12 mouse cellular contexts compared by ENCODE assay signal in the genomic region with DNA sequence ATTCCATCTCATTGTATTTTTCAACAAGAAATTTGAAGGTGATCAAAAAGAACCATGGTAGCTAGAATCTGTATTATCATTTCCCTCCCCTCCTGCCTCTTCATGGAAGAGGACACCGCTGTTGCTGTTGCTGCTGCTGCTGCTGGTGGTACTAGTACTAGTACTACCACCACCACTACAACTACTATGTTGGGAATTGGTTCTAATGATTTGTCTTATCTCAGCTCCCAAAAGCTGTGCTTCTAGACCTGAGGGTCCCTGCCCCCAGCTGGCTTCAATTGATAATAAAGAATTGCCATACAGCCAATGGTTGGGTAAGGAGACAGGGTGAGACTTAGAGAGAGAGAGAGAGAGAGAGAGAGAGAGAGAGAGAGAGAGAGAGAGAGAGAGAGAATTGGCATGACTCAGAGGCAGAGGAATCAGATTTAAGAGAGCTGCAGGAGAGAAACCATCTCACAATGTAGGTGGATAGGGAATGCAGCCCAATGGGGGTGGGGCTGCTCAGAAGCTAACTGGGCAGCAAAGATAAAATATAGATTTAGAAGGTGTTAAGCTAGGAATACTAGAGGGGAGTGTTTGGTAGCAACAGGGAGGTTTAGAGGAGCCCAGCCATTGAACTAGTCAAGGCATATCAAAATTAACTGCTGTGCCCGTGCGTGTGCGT.
"Had no signal": no experiment of that assay in that cellular context is flagged by ENCODE, and none has a peak within 500 bp of the region (broad histone marks: within the 10 kb centered on the region; RNA-seq: fewer than 3 reads in every experiment).

No protein-coding gene starts in this region.

- DNase-seq: kidney, adult 18-20 months; kidney, postnatal 10 days; kidney, postnatal 4 days; lung, adult 2 months; thymus, postnatal 4 days had no signal

- H3K9me3 ChIP-seq: intestine, embryonic 15.5 days; limb, embryonic 15.5 days; midbrain, embryonic 12.5 days had no signal

- ATAC-seq: intestine, embryonic 15.5 days; lung, postnatal 0 days had no signal

- H3K9ac ChIP-seq: intestine, embryonic 15.5 days; limb, embryonic 15.5 days; midbrain, embryonic 12.5 days had no signal

- H3K4me3 ChIP-seq: intestine, embryonic 15.5 days; layer of hippocampus, adult 2 months; limb, embryonic 15.5 days; midbrain, embryonic 12.5 days had no signal

- H3K36me3 ChIP-seq: intestine, embryonic 15.5 days; limb, embryonic 15.5 days; midbrain, embryonic 12.5 days had no signal

- H3K27me3 ChIP-seq: intestine, embryonic 15.5 days; limb, embryonic 15.5 days; midbrain, embryonic 12.5 days had no signal

- H3K4me2 ChIP-seq: intestine, embryonic 15.5 days; limb, embryonic 15.5 days; midbrain, embryonic 12.5 days had no signal

- H3K27ac ChIP-seq: intestine, embryonic 15.5 days; layer of hippocampus, adult 2 months; limb, embryonic 15.5 days; macrophage; midbrain, embryonic 12.5 days; stomach, postnatal 0 days had no signal

- H3K4me1 ChIP-seq: intestine, embryonic 15.5 days; midbrain, embryonic 12.5 days had no signal
